Mouse (Mus musculus) spleen, adult 2 months (tissue): ENCODE results near the gene Ugt1a8. TPM values are rescaled to one million over a fixed set of nuclear protein-coding genes. Genes with fewer than 3 reads are reported as not detected.
A peak's percentile ranks its signal among the peaks of the same experiment; 100 is the strongest.
"Not testable (repeated sequence)": the region's sequence is repeated elsewhere in the genome, so short reads cannot be mapped to it uniquely, and the experiment has no call there.

Experiments used
- DNase-seq, 2 experiments: peaks; one replicate each; pipeline versions ENCODE4 v3.0.0 to v3.0.0-alpha.2; 2012 to 2021; ENCODE audit warnings: low spot score in 2 of 2, low read depth in 1 of 2
- H3K27ac ChIP-seq: fragments of 200-500 bp; 2 replicates; pipeline ENCODE4 v1.5.1; 2012; ENCODE audit warnings: low read length, inconsistent platforms; ENCODE audit not compliant: insufficient read depth
- H3K27me3 ChIP-seq: fragments of 200-500 bp; 2 replicates; pipeline ENCODE4 v1.6.1; 2012; ENCODE audit warnings: mild to moderate bottlenecking, moderate library complexity, low read length, inconsistent platforms; ENCODE audit not compliant: control insufficient read depth, insufficient read depth
- H3K36me3 ChIP-seq: fragments of 200-500 bp; 2 replicates; pipeline ENCODE4 v1.6.1; 2012; ENCODE audit warnings: mild to moderate bottlenecking, low read length, inconsistent platforms; ENCODE audit not compliant: control insufficient read depth, insufficient read depth
- H3K4me1 ChIP-seq: fragments of 200-500 bp; 2 replicates; pipeline ENCODE4 v1.6.1; 2011; ENCODE audit warnings: inconsistent platforms; ENCODE audit not compliant: control insufficient read depth, insufficient read depth, insufficient read length
- H3K4me3 ChIP-seq: fragments of 200-500 bp; 2 replicates; pipeline ENCODE4 v1.5.1; 2011; ENCODE audit warnings: mild to moderate bottlenecking, inconsistent platforms; ENCODE audit not compliant: insufficient read depth, insufficient read length; ENCODE audit errors: extremely low read depth
- CTCF ChIP-seq: fragments of 200-500 bp; IDR thresholded peaks from 2 replicates; pipeline ENCODE4 v1.5.1; 2011; ENCODE audit warnings: mild to moderate bottlenecking, inconsistent platforms; ENCODE audit not compliant: insufficient read depth, insufficient read length, insufficient replicate concordance; ENCODE audit errors: extremely low read depth
- POLR2A ChIP-seq: fragments of 200-500 bp; IDR thresholded peaks from 2 replicates; pipeline ENCODE4 v1.6.1; 2011; ENCODE audit warnings: low read depth, low read length, inconsistent platforms
- WGBS: fragments of 180-500 bp; shearing (Covaris S2); methylation state at CpG from one replicate; pipeline ENCODE4 v1.1.7; 2018; 5-methylcytosine and 5-hydroxymethylcytosine counted together
- polyA plus RNA-seq: library from polyadenylated mRNA; depleted of rRNA; stranded (reverse); fragments of >200 nt; gene quantifications from 2 replicates; pipeline ENCODE4 v1.2.3, GENCODE M21; 2012

The Ugt1a8 gene
- polyA plus RNA-seq, 1 experiment = not detected

DNA sequence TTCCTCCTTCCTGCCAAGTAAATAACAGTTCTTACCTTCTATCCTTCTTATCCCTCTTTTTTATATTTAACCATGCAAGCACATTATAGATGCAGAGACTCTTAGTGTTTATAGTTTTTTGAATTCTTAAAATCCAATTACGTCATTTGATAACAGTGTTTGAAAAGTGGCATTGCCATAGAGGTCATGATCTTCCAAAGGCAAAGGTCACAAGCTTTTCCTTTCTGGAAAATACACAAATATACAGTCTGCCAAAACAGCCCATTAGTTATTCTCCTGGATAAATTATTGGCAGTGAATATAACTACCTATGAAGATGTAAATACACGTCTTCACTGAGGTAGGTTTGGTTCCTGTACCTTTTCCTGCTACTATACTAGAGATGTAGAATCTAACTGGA lies 13.1 kb upstream of the Ugt1a8 start:
- TF ChIP-seq POLR2A = no peak
- no peak for TF ChIP-seq CTCF
- no peaks in the 10 kb centered on the region for H3K27me3 ChIP-seq
- 89% methylated on average over 2 of the region's 2 CpGs for WGBS
- H3K4me3 ChIP-seq = no peak overlapping the region
- no peak overlapping the region for H3K27ac ChIP-seq
- DNase-seq = no peak
- no peaks in the 10 kb centered on the region for H3K36me3 ChIP-seq
- H3K4me1 ChIP-seq = no peaks in the 10 kb centered on the region

- no peaks in the 10 kb centered on the region for H3K27me3 ChIP-seq
- TF ChIP-seq POLR2A (no peak), CTCF (no peak)
- 91% methylated on average over 1 of the region's 1 CpGs for WGBS
- H3K4me1 ChIP-seq = no peaks in the 10 kb centered on the region
- H3K27ac ChIP-seq = no peak overlapping the region
- no peaks in the 10 kb centered on the region for H3K36me3 ChIP-seq
- no peak overlapping the region for H3K4me3 ChIP-seq
- no peak for DNase-seq
These were observed 10.5 kb upstream of the Ugt1a8 start for GRCm38 (mm10) chr1:88077128-88077527.

DNA sequence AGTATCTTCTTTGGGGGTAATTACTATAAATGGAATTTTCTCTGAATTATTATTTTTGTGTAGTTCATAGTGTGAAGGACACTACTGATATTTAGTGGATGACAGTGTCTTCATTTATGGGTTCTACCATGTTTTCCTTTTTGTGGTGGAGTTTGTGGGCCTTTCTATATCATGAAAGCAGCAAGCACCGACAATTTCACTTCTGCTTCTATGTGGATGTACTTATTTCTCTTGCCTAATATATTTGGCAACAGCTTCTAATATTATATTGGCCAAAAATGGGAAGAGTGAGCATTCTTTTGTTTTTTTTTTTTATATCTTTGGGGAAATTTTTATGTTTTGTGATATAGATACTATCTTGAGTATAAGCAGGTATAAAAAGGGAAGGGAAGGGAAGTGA lies 5.9 kb upstream of the Ugt1a8 start:
- Histone ChIP-seq H3K27me3 (no peaks in the 10 kb centered on the region), H3K4me1 (no peaks in the 10 kb centered on the region), H3K4me3 (no peak overlapping the region), H3K36me3 (no peaks in the 10 kb centered on the region), H3K27ac (no peak overlapping the region)
- no peak for DNase-seq
- WGBS = 37% methylated on average over 1 of the region's 1 CpGs
- TF ChIP-seq POLR2A (no peak), CTCF (no peak)

DNA sequence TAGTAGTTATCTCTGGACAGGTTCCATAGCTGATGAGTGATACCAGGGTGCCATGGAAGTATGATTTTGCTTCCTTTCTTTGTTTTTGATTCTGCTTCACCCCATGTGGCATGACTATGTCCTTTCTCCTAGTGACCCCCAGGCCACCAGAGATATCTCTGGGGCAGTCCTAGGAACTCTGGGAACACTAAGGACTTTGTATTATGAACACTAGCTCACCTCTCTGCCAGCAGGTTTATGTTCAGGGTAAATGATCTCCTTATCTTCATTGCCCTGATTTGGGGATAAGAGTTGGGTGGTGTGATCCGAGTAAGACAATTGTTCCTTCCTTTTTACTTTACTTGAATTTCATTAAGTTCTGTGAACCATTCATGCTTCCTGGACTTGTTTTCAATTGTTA lies 1.5 kb upstream of the Ugt1a8 start:
- TF ChIP-seq CTCF (no peak), POLR2A (no peak)
- no peaks in the 10 kb centered on the region for H3K4me1 ChIP-seq
- DNase-seq = no peak
- H3K27me3 ChIP-seq = no peaks in the 10 kb centered on the region
- 87% methylated on average over 1 of the region's 1 CpGs for WGBS
- no peak overlapping the region for H3K27ac ChIP-seq
- H3K4me3 ChIP-seq = no peak overlapping the region
- H3K36me3 ChIP-seq = no peaks in the 10 kb centered on the region

- peaks cover 2% of the 10 kb centered on the region; the same call in 1 of the 2 replicates for H3K4me1 ChIP-seq
- no peak for TF ChIP-seq POLR2A
- TF ChIP-seq CTCF = no peak
- H3K27ac ChIP-seq = no peak overlapping the region
- no peak for DNase-seq
- no peaks in the 10 kb centered on the region for H3K27me3 ChIP-seq
- no peaks in the 10 kb centered on the region for H3K36me3 ChIP-seq
- H3K4me3 ChIP-seq = no peak overlapping the region
These were observed 4.7 kb downstream of the Ugt1a8 start for GRCm38 (mm10) chr1:88092341-88092740.

- not testable (repeated sequence) for H3K27ac ChIP-seq, DNase-seq, H3K4me1 ChIP-seq, H3K27me3 ChIP-seq, H3K4me3 ChIP-seq, H3K36me3 ChIP-seq
- 11% methylated on average over 3 of the region's 3 CpGs for WGBS
These were observed 6.7 kb downstream of the Ugt1a8 start for GRCm38 (mm10) chr1:88094270-88094676.

GRCm38 (mm10) chr1:88094941-88095492 lies 7.4 kb downstream of the Ugt1a8 start, which contains the start of gene Ugt1a7c:
Gene Ugt1a7c, plus strand, starts transcription at chr1:88095062.
- H3K36me3 ChIP-seq = no peaks in the 10 kb centered on the region
- H3K4me3 ChIP-seq = peak within 1 kb of the TSS; percentile 53; the same call in 1 of the 2 replicates
- H3K27me3 ChIP-seq = no peaks in the 10 kb centered on the region
- 6% methylated on average over 10 of the region's 10 CpGs for WGBS
- H3K27ac ChIP-seq = peak within 1 kb of the TSS; percentile 61
- TF ChIP-seq POLR2A = no peak
- no peak for TF ChIP-seq CTCF
- DNase-seq = no peak
- peaks cover 2% of the 10 kb centered on the region; the same call in 1 of the 2 replicates for H3K4me1 ChIP-seq

GRCm38 (mm10) chr1:88098546-88098945 lies 10.9 kb downstream of the Ugt1a8 start:
- not testable (repeated sequence) for H3K27me3 ChIP-seq, H3K4me1 ChIP-seq, DNase-seq, H3K36me3 ChIP-seq, H3K4me3 ChIP-seq, H3K27ac ChIP-seq
- 79% methylated on average over 3 of the region's 3 CpGs for WGBS

DNA sequence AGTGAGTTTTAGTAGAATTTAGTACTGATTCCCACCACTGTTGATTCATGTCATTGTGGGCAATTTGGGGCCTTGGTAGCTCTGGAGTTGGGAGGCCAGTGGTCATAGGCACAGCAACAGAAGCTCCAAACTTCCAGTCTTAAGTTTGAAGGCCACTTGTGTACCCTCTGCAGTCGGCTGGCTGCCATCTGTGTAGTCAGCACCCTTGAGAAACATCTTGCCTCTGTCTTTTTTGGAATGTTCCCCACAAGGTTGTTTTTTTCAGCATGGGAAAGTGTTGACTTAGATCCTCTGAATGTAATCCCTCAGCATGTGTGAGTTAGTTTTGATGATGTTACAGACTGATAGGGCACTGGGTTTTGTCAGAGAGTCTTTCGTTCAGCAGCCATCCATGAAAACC lies 12.1 kb downstream of the Ugt1a8 start:
- WGBS = 82% methylated on average over 2 of the region's 2 CpGs

DNA sequence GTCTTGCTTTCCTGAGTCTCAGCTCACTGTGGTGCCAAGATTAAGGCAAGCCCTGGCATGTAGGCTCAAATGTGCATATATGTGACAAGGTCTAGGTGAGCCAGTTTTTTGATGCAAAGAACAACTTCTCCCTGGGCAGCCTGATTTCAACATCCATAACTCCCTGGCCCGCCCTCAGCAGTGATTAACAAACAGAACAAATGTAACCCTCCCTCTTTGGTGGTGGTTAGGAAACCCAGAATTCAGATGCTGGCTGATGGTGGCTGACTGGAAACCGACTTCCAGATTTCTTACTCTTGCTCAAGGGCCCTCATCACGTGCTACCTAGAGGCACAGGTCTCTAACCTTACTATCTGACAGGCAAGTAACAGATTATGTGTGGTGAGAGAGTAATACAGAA lies 15.4 kb downstream of the Ugt1a8 start, which contains the start of gene Ugt1a6b:
TSS of gene Ugt1a6b (plus strand) at position 234 of the 400 bp plus-strand sequence.
- DNase-seq, H3K27me3 ChIP-seq, H3K27ac ChIP-seq, H3K36me3 ChIP-seq, H3K4me3 ChIP-seq, H3K4me1 ChIP-seq: not testable (repeated sequence)
- 37% methylated on average over 3 of the region's 3 CpGs for WGBS

More for the DNA sequence above, 12.1 kb downstream of the Ugt1a8 start:
- not testable (repeated sequence) for H3K4me1 ChIP-seq, H3K4me3 ChIP-seq, H3K27ac ChIP-seq, H3K27me3 ChIP-seq, H3K36me3 ChIP-seq, DNase-seq
